Mouse (Mus musculus) neural tube, embryonic 15.5 days (tissue): ENCODE measurements around the gene Cdk8. TPM values are rescaled to one million over a fixed set of nuclear protein-coding genes. Genes with fewer than 3 reads are reported as not detected.

Experiments used
- ATAC-seq: fragments of 200-750 bp; cut with Nextera tagmentation; 2 replicates; pipeline ENCODE4 v1.8.0; 2017; ENCODE audit warnings: mild to moderate bottlenecking, moderate TSS enrichment, moderate library complexity; ENCODE audit not compliant: low FRiP score
- H3K27ac ChIP-seq: fragments of 300-500 bp; sonication (generic); replicated peaks from 2 replicates; pipeline ENCODE4 v1.5.1; 2015; ENCODE audit warnings: mild to moderate bottlenecking, inconsistent platforms
- H3K27me3 ChIP-seq: fragments of 300-500 bp; sonication (generic); replicated peaks from 2 replicates; pipeline ENCODE4 v1.6.1; 2015; ENCODE audit warnings: inconsistent platforms
- H3K36me3 ChIP-seq: fragments of 300-500 bp; sonication (generic); 2 replicates; pipeline ENCODE4 v1.6.1; 2015; ENCODE audit warnings: inconsistent platforms
- H3K4me1 ChIP-seq: fragments of 300-500 bp; sonication (generic); 2 replicates; pipeline ENCODE4 v1.6.1; 2015; ENCODE audit warnings: inconsistent platforms
- H3K4me2 ChIP-seq: fragments of 300-500 bp; sonication (generic); 2 replicates; pipeline ENCODE4 v1.6.1; 2015; ENCODE audit warnings: inconsistent platforms, mild to moderate bottlenecking, moderate library complexity
- H3K4me3 ChIP-seq: fragments of 300-500 bp; sonication (generic); replicated peaks from 2 replicates; pipeline ENCODE4 v1.5.1; 2015; ENCODE audit warnings: mild to moderate bottlenecking, inconsistent platforms
- H3K9ac ChIP-seq: fragments of 300-500 bp; sonication (generic); replicated peaks from 2 replicates; pipeline ENCODE4 v1.6.1; 2015; ENCODE audit warnings: mild to moderate bottlenecking, inconsistent platforms
- H3K9me3 ChIP-seq: fragments of 300-500 bp; sonication (generic); replicated peaks from 2 replicates; pipeline ENCODE4 v1.6.1; 2016; ENCODE audit warnings: inconsistent platforms
- WGBS: fragments of 180-500 bp; shearing (Covaris S2); methylation state at CpG from one replicate; pipeline ENCODE4 v1.1.7; 2015; ENCODE audit warnings: mixed read lengths; 5-methylcytosine and 5-hydroxymethylcytosine counted together
- polyA plus RNA-seq: library from polyadenylated mRNA; unstranded; fragments of >200 nt; fragmentation: Nextera tagmentation; extraction: Ambion mirVana; gene quantifications from 2 replicates; pipeline ENCODE4 v1.2.1, GENCODE M21; 2015

The Cdk8 gene
- polyA plus RNA-seq, 1 experiment from 2014 or later = 17.8 TPM

DNA sequence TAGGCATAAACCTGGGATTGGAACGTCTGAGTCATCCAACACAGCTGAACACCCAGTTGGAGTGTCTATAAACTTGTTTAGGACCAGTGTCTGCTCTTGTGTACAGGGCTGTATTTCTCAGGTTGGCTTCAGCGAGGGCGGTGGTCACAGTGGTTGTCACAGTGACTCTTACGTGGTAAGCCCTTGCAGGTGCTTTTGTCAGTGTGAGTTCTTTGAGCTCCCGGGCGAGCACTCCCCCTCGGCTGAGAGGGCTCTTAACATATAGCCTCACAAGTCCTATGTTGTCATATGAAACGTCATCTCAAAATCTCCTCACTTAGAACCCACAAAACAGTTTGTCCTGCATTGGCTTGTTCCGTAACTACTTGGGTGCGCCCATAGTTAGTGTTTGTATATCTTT lies 7.2 kb downstream of the Cdk8 start:
- H3K9me3 ChIP-seq = no peaks in the 10 kb centered on the region
- 90% methylated on average over 10 of the region's 10 CpGs for WGBS
- H3K36me3 ChIP-seq = no peaks in the 10 kb centered on the region
- H3K4me2 ChIP-seq = no peak overlapping the region
- no peak overlapping the region for H3K27ac ChIP-seq
- no peak for ATAC-seq
- H3K9ac ChIP-seq = no peak overlapping the region
- no peaks in the 10 kb centered on the region for H3K27me3 ChIP-seq
- no peak overlapping the region for H3K4me3 ChIP-seq
- peaks cover 48% of the 10 kb centered on the region for H3K4me1 ChIP-seq

DNA sequence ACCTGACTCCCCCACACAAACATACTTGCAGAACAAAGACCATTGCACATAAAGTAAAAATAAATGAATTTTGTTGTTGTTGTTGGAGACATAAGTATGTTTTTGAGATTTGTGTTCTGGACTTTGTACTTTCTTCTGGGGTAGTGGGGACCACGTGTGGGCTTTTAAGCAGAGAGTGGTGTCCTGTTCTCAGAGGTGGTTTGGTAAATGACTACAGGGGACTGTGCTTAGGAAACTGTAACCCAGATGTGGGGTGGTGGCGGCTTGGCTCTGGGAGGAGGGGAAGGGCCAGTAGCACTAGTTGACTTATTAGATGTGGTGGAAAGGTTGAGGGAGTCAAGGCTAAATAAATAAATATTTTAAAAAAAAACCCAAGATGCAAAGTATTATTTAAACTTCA lies 9.7 kb downstream of the Cdk8 start:
- Histone ChIP-seq H3K9me3 (no peaks in the 10 kb centered on the region), H3K36me3 (no peaks in the 10 kb centered on the region), H3K27ac (no peak overlapping the region), H3K27me3 (no peaks in the 10 kb centered on the region), H3K4me2 (no peak overlapping the region), H3K4me3 (no peak overlapping the region), H3K9ac (no peak overlapping the region), H3K4me1 (peaks cover 31% of the 10 kb centered on the region)
- 95% methylated on average over 2 of the region's 2 CpGs for WGBS
- ATAC-seq = no peak

DNA sequence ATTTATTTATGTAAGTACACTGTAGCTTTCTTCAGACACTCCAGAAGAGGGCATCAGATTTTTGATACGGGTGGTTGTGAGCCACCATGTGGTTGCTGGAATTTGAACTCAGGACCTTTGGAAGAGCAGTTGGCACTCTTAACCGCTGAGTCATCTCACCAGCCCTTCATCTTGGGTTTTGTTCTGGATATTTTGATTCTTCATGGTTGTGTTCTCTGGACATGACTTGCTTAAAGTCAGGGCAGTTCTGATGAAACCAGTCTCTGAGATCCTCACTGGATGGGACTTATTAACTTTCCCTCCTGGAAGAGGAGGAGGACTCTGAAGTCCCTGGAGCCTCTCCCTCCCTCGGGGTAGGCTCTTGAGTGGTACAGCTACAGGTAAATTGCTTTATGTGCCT lies 10.2 kb downstream of the Cdk8 start:
- WGBS = 95% methylated on average over 3 of the region's 3 CpGs
- no peaks in the 10 kb centered on the region for H3K36me3 ChIP-seq
- no peak for ATAC-seq

DNA sequence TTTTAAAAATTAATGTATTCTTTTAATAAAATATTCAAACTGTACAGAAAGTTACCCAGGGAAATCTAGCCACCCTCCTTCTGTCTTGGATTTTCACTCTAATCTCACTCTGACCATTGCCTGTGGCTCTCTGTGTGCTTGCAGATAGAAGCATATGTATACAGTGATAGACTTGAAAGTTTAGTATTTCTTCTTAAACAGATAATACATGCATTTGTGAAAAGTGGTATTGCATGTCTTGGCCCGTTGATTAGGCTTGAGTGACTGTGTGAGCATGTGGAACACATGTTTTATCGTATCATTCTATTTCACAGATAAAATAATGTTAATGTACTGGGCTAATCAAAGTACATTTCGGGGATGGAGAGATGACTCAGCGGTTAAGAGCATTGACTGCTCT lies 14.2 kb downstream of the Cdk8 start:
- Histone ChIP-seq H3K9ac (no peak overlapping the region), H3K4me2 (no peak overlapping the region), H3K27me3 (no peaks in the 10 kb centered on the region), H3K4me1 (peaks cover 5% of the 10 kb centered on the region; the same call in 1 of the 2 replicates), H3K36me3 (no peaks in the 10 kb centered on the region), H3K4me3 (no peak overlapping the region), H3K27ac (no peak overlapping the region), H3K9me3 (no peaks in the 10 kb centered on the region)
- WGBS = 97% methylated on average over 4 of the region's 4 CpGs
- no peak for ATAC-seq

More for the DNA sequence above, 10.2 kb downstream of the Cdk8 start:
- no peaks in the 10 kb centered on the region for H3K27me3 ChIP-seq
- H3K4me2 ChIP-seq = no peak overlapping the region
- no peaks in the 10 kb centered on the region for H3K9me3 ChIP-seq
- peaks cover 26% of the 10 kb centered on the region for H3K4me1 ChIP-seq
- no peak overlapping the region for H3K9ac ChIP-seq
- no peak overlapping the region for H3K4me3 ChIP-seq
- H3K27ac ChIP-seq = no peak overlapping the region

DNA sequence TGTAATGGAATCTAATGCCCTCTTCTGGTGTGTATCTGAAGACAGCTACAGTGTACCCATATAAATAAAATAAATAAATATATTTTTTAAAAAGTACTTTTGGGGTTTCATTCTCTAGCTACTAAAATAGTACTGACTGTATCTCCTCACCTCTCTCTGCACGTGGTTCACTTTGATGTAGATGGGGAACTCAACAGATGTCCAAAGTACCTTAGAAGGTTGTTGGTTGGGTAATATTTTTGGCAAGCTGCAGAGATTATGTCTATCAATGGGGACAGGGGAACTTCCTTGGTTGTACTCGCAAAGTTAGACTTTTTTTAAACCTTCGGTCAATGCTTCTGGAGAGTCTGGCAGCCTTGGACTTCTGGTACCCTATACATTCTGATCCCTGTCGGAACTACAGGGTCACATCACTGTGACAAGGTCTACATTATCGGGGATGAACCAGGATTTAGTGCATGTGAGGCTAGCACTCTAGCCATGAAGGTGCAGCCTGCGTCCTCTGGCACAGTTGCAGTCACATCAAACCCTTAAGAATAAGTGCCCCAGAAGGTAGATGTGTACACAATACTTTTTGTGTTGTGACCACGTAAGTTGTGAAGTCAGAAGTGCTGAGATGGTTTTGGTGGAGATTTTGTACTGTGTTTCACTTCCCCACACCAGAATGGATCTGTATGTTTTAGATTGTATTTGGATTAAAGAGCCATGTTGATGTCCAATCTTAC lies 14.8 kb downstream of the Cdk8 start:
- no peak overlapping the region for H3K27ac ChIP-seq
- no peaks in the 10 kb centered on the region for H3K9me3 ChIP-seq
- no peak for ATAC-seq
- 95% methylated on average over 7 of the region's 7 CpGs for WGBS
- no peaks in the 10 kb centered on the region for H3K36me3 ChIP-seq
- peaks cover 5% of the 10 kb centered on the region; the same call in 1 of the 2 replicates for H3K4me1 ChIP-seq
- H3K9ac ChIP-seq = no peak overlapping the region
- no peaks in the 10 kb centered on the region for H3K27me3 ChIP-seq
- no peak overlapping the region for H3K4me2 ChIP-seq
- no peak overlapping the region for H3K4me3 ChIP-seq

DNA sequence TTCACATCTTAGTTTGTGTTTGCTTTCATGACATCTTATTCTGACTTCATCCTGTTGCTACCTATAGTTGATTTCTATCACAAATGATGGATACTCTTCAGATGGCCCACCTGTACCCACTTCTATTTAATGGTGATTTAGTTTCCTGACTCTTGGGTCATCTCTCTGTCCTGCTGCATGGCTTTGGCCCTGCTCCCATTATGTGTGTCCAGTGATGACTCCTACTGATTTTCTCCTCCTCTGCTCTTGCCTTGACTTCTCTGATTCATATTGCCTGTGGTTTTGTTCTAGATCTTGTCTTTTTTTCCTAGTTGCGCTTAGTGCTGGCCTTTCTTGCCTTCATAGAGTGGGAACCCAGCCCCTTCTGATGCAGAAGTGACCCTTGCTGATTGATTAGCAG lies 15.4 kb downstream of the Cdk8 start:
- no peaks in the 10 kb centered on the region for H3K27me3 ChIP-seq
- no peak overlapping the region for H3K9ac ChIP-seq
- H3K36me3 ChIP-seq = no peaks in the 10 kb centered on the region
- H3K9me3 ChIP-seq = no peaks in the 10 kb centered on the region
- no peak for ATAC-seq
- no peak overlapping the region for H3K27ac ChIP-seq
- no peak overlapping the region for H3K4me2 ChIP-seq
- H3K4me1 ChIP-seq = peaks cover 5% of the 10 kb centered on the region; the same call in 1 of the 2 replicates
- WGBS = 97% methylated on average over 1 of the region's 1 CpGs
- no peak overlapping the region for H3K4me3 ChIP-seq

DNA sequence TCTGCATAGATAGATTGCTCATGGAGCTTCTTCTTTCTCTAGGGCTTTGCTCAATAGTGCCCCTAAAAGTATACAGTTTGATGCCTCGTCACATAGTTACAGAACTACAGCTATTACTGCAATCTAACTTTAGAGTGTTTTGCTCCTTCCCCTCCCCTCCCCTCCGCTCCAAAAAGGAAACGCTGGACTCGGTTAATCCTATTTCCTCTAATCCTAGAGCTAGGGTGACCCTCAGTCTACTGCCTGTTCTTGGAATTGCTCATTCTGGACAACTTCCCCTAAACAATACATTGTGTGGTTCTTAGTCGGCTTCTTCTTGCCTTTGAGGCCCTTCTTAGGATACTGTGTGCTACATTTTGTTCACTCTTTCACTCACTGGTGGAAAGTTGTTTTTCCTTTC lies 16.7 kb downstream of the Cdk8 start:
- no peak overlapping the region for H3K4me2 ChIP-seq
- no peak overlapping the region for H3K9ac ChIP-seq
- no peak overlapping the region for H3K4me3 ChIP-seq
- H3K4me1 ChIP-seq = peaks cover 5% of the 10 kb centered on the region; the same call in 1 of the 2 replicates
- no peak for ATAC-seq
- H3K27ac ChIP-seq = no peak overlapping the region
- H3K36me3 ChIP-seq = no peaks in the 10 kb centered on the region
- no peaks in the 10 kb centered on the region for H3K9me3 ChIP-seq
- no peaks in the 10 kb centered on the region for H3K27me3 ChIP-seq
- WGBS = 84% methylated on average over 5 of the region's 5 CpGs

DNA sequence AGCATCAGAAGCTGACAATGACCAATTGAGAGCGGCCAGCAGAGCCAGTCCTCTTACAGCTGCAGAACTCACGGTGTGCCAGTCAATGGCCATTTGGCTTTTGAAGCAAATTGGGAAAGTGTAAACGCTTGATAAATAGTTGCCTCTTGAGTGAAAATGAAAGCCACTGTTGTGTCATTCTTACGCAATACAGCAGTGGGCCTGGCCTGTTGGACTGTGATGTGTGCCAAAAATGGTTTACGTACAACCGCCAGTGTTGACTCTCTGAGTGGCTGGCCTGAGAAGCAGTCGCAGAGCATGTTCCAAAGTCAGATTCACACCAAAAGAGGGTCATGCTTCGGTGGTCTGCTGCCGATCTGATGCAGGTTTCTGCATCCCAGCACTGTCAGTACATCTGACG lies 17.7 kb downstream of the Cdk8 start:
- no peak overlapping the region for H3K27ac ChIP-seq
- no peaks in the 10 kb centered on the region for H3K9me3 ChIP-seq
- H3K4me3 ChIP-seq = no peak overlapping the region
- no peak overlapping the region for H3K4me2 ChIP-seq
- WGBS = 79% methylated on average over 10 of the region's 10 CpGs
- H3K4me1 ChIP-seq = peaks cover 5% of the 10 kb centered on the region; the same call in 1 of the 2 replicates
- H3K27me3 ChIP-seq = no peaks in the 10 kb centered on the region
- no peaks in the 10 kb centered on the region for H3K36me3 ChIP-seq
- ATAC-seq = no peak
- H3K9ac ChIP-seq = no peak overlapping the region

DNA sequence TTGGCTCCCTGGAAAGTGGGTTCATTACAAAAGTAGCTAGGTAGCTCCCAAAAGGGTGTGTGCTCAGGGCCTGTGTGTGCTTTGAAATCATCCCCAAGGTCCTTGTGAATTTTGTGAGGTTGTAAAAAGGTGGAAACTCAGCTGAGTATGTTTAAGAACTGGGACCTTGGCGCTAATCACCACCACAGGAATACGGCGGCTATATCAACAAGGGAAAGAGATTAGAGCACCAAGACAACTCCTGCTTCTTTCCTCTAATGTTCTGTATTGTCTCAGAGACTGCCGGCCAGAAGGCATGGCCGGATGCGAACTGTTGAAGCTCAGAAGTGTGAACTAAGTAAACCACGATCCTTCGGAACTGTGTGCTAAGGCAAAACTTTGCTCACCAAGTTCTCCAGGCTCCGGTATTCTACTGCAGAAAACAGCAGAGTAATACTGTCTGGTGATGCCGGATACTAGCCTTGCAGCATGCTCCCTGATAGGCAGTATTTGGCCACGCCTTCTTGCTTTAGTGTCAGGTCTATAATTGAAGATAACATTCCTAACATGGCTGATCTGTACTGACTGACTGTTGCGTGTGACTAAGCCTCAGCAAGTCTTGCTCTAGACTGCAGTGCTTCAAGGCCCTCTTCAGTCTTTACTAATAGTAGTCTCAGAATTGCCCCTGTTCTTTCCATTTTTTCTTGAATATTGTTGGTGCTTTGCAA lies 19.5 kb downstream of the Cdk8 start:
- WGBS = 94% methylated on average over 12 of the region's 12 CpGs
- Histone ChIP-seq H3K36me3 (no peaks in the 10 kb centered on the region), H3K27ac (no peak overlapping the region), H3K4me1 (peaks cover 5% of the 10 kb centered on the region; the same call in 1 of the 2 replicates), H3K27me3 (no peaks in the 10 kb centered on the region), H3K9me3 (no peaks in the 10 kb centered on the region), H3K4me3 (no peak overlapping the region), H3K4me2 (no peak overlapping the region), H3K9ac (no peak overlapping the region)
- no peak for ATAC-seq

DNA sequence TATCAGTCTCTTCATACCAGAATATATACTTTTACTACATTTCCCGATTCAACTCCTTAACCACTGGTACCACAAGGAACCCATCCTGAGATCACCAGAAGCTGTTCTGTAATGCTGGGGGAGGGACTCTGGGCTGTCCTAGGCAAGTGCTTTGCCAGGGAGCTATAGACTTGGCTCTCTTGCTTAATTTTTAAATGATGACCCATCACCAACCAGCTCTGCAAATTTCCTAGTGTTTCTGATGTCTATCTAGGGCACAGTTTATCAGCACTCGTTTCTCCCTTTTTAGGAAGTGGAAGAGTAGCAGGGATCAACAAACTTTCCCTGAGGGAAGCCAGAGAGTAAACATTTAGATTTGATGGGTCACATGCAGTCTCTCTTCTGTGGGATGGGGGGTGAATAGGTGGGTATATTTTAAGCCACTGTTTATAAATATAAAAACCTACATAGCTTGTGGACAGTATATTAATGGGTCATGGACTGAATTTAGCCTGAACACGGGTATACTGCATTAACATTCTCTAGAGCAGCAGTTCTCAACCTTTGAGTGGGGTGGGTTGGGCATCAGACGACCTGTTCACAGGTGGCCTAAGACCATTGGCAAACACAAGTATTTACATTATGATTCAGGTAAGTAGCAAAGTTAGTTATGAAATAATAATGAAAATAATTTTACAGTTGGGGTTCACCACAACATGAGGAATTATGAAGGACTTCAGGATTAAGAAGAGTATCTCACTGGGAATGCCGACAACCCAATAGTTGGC lies 20.8 kb downstream of the Cdk8 start:
- Histone ChIP-seq H3K9me3 (no peaks in the 10 kb centered on the region), H3K4me3 (no peak overlapping the region), H3K27ac (no peak overlapping the region), H3K36me3 (no peaks in the 10 kb centered on the region), H3K27me3 (no peaks in the 10 kb centered on the region), H3K4me2 (no peak overlapping the region), H3K4me1 (peaks cover 5% of the 10 kb centered on the region; the same call in 1 of the 2 replicates), H3K9ac (no peak overlapping the region)
- 85% methylated on average over 5 of the region's 5 CpGs for WGBS
- no peak for ATAC-seq

DNA sequence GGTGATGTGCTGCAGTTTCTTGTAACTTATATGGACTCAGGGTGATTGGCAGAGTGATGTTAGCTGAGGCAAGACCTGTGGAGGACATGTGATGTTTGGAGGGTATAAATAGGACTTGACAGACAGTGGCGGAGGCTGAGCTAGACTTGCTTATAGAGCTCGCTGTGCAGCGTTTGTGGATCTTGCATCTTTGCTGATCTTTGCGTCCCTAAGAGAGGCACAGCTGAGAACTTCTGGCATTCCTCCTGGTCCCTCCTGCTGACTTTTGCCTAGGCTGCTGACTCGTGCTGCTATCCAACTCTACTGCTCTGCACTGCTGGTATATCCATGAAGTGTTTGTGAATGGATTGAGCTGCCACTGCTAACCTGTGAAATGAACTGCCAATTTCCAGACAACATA lies 22.6 kb downstream of the Cdk8 start:
- no peaks in the 10 kb centered on the region for H3K27me3 ChIP-seq
- H3K27ac ChIP-seq = no peak overlapping the region
- no peaks in the 10 kb centered on the region for H3K4me1 ChIP-seq
- no peak for ATAC-seq
- no peak overlapping the region for H3K4me3 ChIP-seq
- H3K9ac ChIP-seq = no peak overlapping the region
- H3K4me2 ChIP-seq = no peak overlapping the region
- no peaks in the 10 kb centered on the region for H3K9me3 ChIP-seq
- H3K36me3 ChIP-seq = no peaks in the 10 kb centered on the region
- 88% methylated on average over 5 of the region's 5 CpGs for WGBS
